Mouse (Mus musculus): ENCODE measurements around the gene Patz1. TPM values are rescaled to one million over a fixed set of nuclear protein-coding genes. Genes with fewer than 3 reads are reported as not detected.
A peak's percentile ranks its signal among the peaks of the same experiment; 100 is the strongest.

The Patz1 gene
- polyA plus RNA-seq, 1 experiment from 2014 or later, result 48.7 TPM

DNA sequence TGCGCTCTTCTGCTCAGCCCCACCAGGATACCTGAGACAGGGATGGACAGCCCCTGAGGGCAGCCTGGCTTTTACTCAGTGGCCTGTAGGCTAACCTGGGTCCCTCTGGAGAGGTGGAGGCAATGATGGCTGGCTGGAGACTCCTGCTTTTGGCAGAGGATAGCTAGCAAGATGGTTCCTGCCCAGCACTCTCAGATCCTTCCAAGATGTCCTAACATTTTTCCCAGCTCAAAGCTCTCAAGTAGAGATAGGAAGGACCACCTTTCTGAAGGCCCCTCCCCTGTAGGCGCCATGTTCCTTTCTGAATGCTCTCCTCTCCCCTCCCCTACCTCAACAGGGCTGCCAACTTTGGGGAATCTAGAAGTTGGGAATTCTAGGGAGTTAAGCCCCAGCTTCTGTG, 6.0 kb downstream of the Patz1 start:
- Histone ChIP-seq H3K27me3 (no peaks in the 10 kb centered on the region), H3K9ac (0 out of 2 replicates have a peak overlapping the region, but pooled peaks have one; percentile 31), H3K4me3 (no peak overlapping the region), H3K9me3 (no peaks in the 10 kb centered on the region), H3K4me1 (peaks cover 40% of the 10 kb centered on the region), H3K36me3 (peaks cover 67% of the 10 kb centered on the region), H3K4me2 (replicated peaks) (peak overlapping the region; percentile 100), H3K27ac (no peak overlapping the region)
- no peak for ATAC-seq (ENCODE audit: low FRiP score, low read depth)
- WGBS, result 97% methylated on average over 2 of the region's 2 CpGs

DNA sequence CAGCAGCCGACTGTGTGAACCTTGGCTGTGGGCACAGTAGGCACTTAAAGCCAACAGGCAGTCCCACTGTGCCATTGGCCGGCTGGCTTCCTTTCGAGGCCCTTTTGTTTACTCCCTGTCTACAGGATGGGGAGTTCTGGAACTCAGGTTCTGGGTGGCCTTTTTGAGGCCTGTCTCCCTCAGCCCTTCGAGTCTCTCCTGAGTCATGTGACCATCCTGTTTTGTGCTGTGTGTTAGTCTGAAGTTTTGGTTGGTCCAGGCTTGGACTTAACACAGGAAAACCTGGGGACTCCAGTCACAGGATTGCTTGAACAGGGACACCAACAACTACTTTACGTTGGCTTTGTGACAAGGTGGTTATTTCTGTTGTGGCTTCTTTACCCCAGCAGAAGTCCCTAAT, 7.4 kb downstream of the Patz1 start:
- Histone ChIP-seq H3K36me3 (peaks cover 82% of the 10 kb centered on the region), H3K9me3 (no peaks in the 10 kb centered on the region), H3K4me3 (no peak overlapping the region), H3K9ac (no peak overlapping the region), H3K27me3 (no peaks in the 10 kb centered on the region), H3K4me2 (replicated peaks) (no peak overlapping the region), H3K4me1 (peaks cover 38% of the 10 kb centered on the region), H3K27ac (no peak overlapping the region)
- no peak for ATAC-seq (ENCODE audit: low FRiP score, low read depth)
- WGBS, result 79% methylated on average over 5 of the region's 5 CpGs

DNA sequence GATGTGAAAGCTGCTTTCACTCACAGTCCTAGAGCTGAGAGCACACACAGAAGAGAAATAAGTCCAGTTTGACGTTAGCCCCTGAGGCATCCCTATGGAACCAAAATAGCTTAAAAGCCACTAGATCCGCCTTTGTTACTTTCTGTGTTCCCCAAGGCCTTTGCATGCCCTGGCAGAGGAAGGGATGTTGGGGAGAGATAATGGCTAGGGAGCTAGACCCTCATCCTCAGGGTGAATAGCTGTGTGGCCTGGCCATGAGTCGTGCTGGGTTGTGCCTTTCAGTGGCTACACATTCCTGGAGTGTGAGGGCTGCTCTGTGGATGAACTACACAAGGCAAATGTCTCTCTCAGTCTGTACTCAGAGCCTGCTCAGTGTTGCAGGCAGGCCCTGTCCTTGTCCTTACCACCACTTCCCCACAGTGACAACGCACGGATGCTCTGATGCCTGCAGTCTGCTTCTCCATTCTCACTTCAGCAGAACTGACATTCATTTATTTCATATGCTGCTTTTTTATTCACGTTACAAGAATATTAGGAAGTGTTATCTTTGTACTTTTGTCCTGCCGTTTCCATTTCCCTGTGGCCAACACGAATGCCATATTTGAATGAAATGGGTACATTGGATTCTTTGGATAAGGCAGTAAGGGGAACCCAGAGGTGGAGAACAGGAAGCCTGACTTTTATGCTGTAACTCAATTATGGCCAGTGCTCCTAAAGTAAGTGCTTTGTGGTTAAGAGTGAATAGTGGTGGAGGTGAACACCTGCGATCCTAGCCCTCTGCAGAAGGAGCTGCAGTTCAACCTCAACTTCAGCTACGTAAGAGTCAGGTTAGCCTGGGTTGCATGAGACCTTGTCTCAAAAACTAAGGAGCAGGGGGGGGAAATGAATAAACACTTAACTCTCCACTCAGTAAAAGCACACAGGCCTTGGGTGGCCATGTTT, 9.5 kb downstream of the Patz1 start:
- H3K27ac ChIP-seq, result no peak overlapping the region
- H3K9ac ChIP-seq, result no peak overlapping the region
- no peak overlapping the region for H3K4me3 ChIP-seq
- H3K4me2 ChIP-seq (replicated peaks), result no peak overlapping the region
- H3K27me3 ChIP-seq, result no peaks in the 10 kb centered on the region
- no peaks in the 10 kb centered on the region for H3K9me3 ChIP-seq
- WGBS, result 87% methylated on average over 10 of the region's 10 CpGs
- ATAC-seq (ENCODE audit: low FRiP score, low read depth), result no peak
- peaks cover 38% of the 10 kb centered on the region for H3K4me1 ChIP-seq
- H3K36me3 ChIP-seq, result peaks cover 100% of the 10 kb centered on the region

DNA sequence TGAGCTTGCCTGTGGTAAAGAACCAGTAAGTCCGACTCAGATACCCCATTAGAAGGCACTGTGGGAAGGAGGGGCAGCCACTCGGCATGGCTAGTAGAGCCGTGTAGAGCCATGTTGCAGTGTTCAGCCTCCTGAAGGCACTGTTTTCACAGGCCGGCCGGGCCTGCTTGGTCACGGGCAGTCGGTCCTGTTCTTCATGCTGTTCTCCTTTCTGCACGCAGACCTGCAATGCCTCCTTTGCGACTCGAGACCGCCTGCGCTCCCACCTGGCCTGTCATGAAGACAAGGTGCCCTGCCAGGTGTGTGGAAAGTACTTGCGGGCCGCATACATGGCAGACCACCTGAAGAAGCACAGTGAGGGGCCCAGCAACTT, 10.1 kb downstream of the Patz1 start:
- Histone ChIP-seq H3K4me2 (replicated peaks) (no peak overlapping the region), H3K4me3 (no peak overlapping the region), H3K27ac (no peak overlapping the region), H3K4me1 (peaks cover 32% of the 10 kb centered on the region), H3K36me3 (peaks cover 99% of the 10 kb centered on the region), H3K9me3 (no peaks in the 10 kb centered on the region), H3K9ac (no peak overlapping the region), H3K27me3 (no peaks in the 10 kb centered on the region)
- ATAC-seq (ENCODE audit: low FRiP score, low read depth), result no peak
- 90% methylated on average over 14 of the region's 14 CpGs for WGBS

DNA sequence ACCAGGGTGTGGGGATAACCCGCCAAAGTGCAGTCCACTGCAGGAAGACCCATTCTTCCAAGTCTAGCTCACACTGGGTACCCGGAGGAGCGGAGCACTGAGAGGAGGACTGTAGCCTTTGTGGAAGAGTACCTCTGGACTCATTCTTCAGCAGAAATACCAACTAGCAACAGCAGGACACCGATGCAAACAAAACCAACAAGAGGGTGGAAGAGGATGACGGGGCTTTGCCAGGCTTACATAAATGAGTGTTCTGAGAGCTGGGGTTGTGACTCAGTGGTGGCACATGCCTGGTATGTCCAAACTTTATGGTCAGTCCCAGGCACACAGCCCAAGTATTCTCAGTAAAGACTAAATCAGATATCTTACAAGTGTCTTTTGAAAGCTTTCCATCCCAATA, 12.4 kb downstream of the Patz1 start:
- H3K27me3 ChIP-seq, result no peaks in the 10 kb centered on the region
- peaks cover 99% of the 10 kb centered on the region for H3K36me3 ChIP-seq
- H3K27ac ChIP-seq, result no peak overlapping the region
- no peaks in the 10 kb centered on the region for H3K9me3 ChIP-seq
- no peak for ATAC-seq (ENCODE audit: low FRiP score, low read depth)
- peaks cover 11% of the 10 kb centered on the region for H3K4me1 ChIP-seq
- no peak overlapping the region for H3K4me3 ChIP-seq
- H3K9ac ChIP-seq, result no peak overlapping the region
- no peak overlapping the region for H3K4me2 ChIP-seq (replicated peaks)
- WGBS, result 96% methylated on average over 5 of the region's 5 CpGs

DNA sequence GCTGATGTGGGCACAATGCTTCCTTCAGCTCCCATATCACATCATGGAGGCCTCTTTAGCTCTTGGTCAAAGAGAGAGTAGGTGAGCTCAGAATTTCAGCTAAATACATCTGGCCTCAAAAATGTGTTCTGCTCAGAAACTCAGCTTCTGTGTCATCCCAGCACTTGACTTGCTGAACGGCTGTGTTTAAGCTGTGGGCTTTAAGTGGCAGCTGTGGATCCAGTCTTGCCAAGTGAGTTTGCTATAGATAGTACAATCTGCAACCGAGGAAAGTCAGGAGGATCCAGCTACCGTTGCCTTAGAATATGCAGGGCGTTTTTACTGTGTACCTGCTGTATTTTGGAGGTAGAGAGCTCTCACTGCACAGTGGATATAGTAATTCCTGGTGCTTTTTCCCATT, 13.7 kb downstream of the Patz1 start:
- Histone ChIP-seq H3K9ac (no peak overlapping the region), H3K4me2 (replicated peaks) (no peak overlapping the region), H3K4me1 (peaks cover 10% of the 10 kb centered on the region; the same call in 1 of the 2 replicates), H3K27me3 (no peaks in the 10 kb centered on the region), H3K36me3 (peaks cover 99% of the 10 kb centered on the region), H3K9me3 (no peaks in the 10 kb centered on the region), H3K27ac (no peak overlapping the region), H3K4me3 (no peak overlapping the region)
- no peak for ATAC-seq (ENCODE audit: low FRiP score, low read depth)
- WGBS, result 83% methylated on average over 4 of the region's 4 CpGs

DNA sequence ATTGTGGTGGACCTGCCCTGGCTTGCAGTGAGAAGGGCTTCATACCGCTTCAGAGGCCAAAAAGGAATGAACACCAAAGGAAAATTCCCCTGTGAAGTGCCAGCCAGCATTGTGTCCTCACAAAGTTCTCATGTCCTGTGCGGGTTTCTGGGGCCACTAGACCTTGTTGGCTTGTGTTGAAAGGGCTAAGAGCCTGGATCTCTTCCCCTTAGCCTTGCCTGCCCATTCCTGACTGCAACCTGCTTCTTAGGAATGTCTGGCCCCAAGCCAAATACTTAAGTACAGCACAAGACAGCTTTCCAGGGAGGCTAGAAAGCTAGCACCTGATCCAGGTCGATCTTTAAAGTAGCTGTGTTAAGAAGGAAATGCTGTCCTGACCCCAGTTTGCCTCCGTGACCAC, 14.1 kb downstream of the Patz1 start:
- H3K4me3 ChIP-seq, result no peak overlapping the region
- no peak overlapping the region for H3K9ac ChIP-seq
- H3K9me3 ChIP-seq, result no peaks in the 10 kb centered on the region
- no peak overlapping the region for H3K27ac ChIP-seq
- no peaks in the 10 kb centered on the region for H3K27me3 ChIP-seq
- ATAC-seq (ENCODE audit: low FRiP score, low read depth), result no peak
- no peak overlapping the region for H3K4me2 ChIP-seq (replicated peaks)
- peaks cover 99% of the 10 kb centered on the region for H3K36me3 ChIP-seq
- H3K4me1 ChIP-seq, result peaks cover 10% of the 10 kb centered on the region; the same call in 1 of the 2 replicates
- 67% methylated on average over 4 of the region's 4 CpGs for WGBS

DNA sequence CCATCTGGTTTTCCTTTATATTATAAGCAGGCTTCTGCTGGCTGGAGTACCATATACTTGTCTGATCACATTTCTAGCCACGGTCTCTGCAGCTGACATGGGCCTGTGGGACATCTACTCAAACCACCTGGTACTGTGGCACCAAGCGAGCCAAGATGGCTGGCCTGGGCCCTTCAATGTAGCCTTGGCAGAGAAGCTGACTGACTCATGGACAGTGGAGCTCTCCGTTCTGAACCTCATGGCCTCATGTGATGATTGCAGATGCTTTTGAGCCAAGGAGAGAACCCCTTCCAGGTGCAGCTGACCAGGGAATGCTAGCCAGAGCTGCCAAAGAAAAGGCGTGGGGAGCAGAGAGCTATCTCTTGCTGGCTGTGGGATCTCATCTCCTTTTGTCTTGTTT, 17.1 kb downstream of the Patz1 start:
- 92% methylated on average over 4 of the region's 4 CpGs for WGBS
- no peak overlapping the region for H3K4me2 ChIP-seq (replicated peaks)

DNA sequence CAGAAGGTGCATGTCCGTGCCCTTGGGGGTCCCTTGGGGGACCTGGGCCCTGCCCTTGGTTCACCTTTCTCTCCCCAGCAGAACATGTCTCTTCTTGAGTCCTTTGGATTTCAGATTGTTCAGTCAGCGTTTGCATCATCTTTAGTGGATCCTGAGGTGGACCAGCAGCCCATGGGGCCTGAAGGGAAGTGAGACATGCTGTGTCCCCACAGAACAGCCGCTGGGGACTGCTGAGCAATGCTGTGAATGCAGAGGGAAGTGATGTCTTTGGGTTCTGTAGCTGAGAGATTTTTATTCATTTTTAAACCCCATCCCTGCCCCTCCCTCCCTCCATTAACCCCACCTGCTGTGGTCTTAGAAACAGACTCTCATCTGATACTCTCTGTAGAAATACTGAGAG, 19.2 kb downstream of the Patz1 start:
- H3K4me2 ChIP-seq (replicated peaks), result no peak overlapping the region

More for the DNA sequence above, 17.1 kb downstream of the Patz1 start:
- H3K27me3 ChIP-seq, result no peaks in the 10 kb centered on the region
- H3K36me3 ChIP-seq, result peaks cover 99% of the 10 kb centered on the region
- H3K4me1 ChIP-seq, result peaks cover 10% of the 10 kb centered on the region; the same call in 1 of the 2 replicates
- H3K4me3 ChIP-seq, result no peak overlapping the region
- no peak overlapping the region for H3K9ac ChIP-seq
- H3K27ac ChIP-seq, result no peak overlapping the region
- H3K9me3 ChIP-seq, result no peaks in the 10 kb centered on the region
- no peak for ATAC-seq (ENCODE audit: low FRiP score, low read depth)

DNA sequence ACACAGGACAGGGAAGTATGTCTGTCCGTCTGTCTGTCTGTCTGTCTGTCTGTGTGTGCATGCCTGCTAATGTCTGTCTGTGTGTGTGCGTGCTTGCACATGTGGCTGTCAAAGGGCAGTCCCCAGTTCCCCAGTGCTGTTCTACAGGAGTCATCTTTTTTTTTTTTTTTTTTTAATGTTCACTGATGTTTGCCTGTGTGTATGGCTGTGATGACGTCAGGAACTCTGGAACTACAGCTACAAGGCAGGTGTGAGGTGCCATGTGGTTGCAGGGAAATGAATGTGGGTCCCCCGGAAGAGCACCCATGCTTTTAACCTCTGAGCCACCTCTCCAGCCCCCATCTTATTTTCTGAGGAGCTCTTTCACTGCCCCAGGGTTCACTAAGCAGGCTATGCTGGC, 21.2 kb downstream of the Patz1 start:
- H3K9ac ChIP-seq, result no peak overlapping the region
- H3K27me3 ChIP-seq, result no peaks in the 10 kb centered on the region
- no peak for ATAC-seq (ENCODE audit: low FRiP score, low read depth)
- no peak overlapping the region for H3K4me3 ChIP-seq
- no peak overlapping the region for H3K4me2 ChIP-seq (replicated peaks)
- no peak overlapping the region for H3K27ac ChIP-seq
- no peaks in the 10 kb centered on the region for H3K4me1 ChIP-seq
- WGBS, result 89% methylated on average over 4 of the region's 4 CpGs
- no peaks in the 10 kb centered on the region for H3K9me3 ChIP-seq
- peaks cover 85% of the 10 kb centered on the region for H3K36me3 ChIP-seq

More for the DNA sequence above, 19.2 kb downstream of the Patz1 start:
- H3K27ac ChIP-seq, result no peak overlapping the region
- ATAC-seq (ENCODE audit: low FRiP score, low read depth), result no peak
- 95% methylated on average over 3 of the region's 3 CpGs for WGBS
- H3K4me3 ChIP-seq, result no peak overlapping the region
- H3K27me3 ChIP-seq, result no peaks in the 10 kb centered on the region
- H3K9ac ChIP-seq, result no peak overlapping the region
- H3K36me3 ChIP-seq, result peaks cover 94% of the 10 kb centered on the region
- no peaks in the 10 kb centered on the region for H3K9me3 ChIP-seq
- no peaks in the 10 kb centered on the region; the same call in 1 of the 2 replicates for H3K4me1 ChIP-seq

DNA sequence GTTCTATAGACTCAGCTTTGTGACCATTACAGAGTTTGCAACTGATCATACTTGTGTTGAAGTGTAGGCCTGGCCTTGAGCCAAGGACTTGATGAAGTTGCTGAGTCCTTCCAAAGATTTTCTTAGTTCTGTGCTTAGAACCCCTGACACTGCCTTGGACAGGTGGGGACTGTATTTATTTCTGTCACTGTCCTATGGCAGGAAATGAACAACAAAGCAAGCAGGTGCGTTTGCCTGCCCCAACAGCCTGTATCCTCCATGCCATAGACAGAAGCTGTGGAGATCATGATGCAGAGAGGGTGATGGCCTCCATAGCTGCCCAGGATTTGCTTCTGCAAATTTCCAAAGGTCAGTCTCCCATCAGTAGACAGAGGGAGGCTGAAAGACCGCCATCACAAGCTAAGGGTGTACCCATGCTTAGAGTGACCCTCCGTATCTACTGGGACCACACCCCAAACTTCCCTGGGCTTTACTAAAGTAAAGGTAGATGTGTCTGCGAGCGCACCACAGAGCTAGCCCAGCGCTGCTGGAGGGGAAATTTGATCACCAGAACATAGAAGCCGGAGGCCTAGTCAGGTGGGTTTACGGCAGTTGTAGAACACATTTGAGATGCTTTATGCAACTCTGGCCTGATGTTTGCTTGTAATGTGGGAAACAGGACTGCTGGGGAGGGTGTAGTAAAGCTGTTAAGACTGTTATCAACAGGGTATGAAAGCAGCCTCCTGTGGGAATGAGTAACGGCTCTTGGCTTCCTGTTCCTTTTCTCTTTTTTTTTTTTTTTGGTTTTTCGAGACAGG, 22.3 kb downstream of the Patz1 start:
- no peak overlapping the region for H3K4me3 ChIP-seq
- H3K9me3 ChIP-seq, result no peaks in the 10 kb centered on the region
- H3K4me1 ChIP-seq, result no peaks in the 10 kb centered on the region
- H3K9ac ChIP-seq, result no peak overlapping the region
- no peak overlapping the region for H3K27ac ChIP-seq
- no peaks in the 10 kb centered on the region for H3K27me3 ChIP-seq
- 0 out of 2 replicates have a peak, but pooled peaks have one; percentile 9 for ATAC-seq (ENCODE audit: low FRiP score, low read depth)
- no peak overlapping the region for H3K4me2 ChIP-seq (replicated peaks)
- 82% methylated on average over 10 of the region's 10 CpGs for WGBS
- peaks cover 74% of the 10 kb centered on the region for H3K36me3 ChIP-seq

Measured in limb, embryonic 13.5 days (tissue).